Mouse (Mus musculus) neural tube, embryonic 11.5 days (tissue): Measurements from ENCODE around the gene AC140267.1. TPM values are rescaled to one million over a fixed set of nuclear protein-coding genes. Genes with fewer than 3 reads are reported as not detected.
A peak's percentile ranks its signal among the peaks of the same experiment; 100 is the strongest.

ENCODE experiments used
- ATAC-seq: fragments of 200-750 bp; cut with Nextera tagmentation; 2 replicates; pipeline ENCODE4 v1.8.0; 2017; ENCODE audit warnings: moderate number of reproducible peaks, mild to moderate bottlenecking, moderate TSS enrichment, moderate library complexity; ENCODE audit not compliant: insufficient read depth, low FRiP score, low TSS enrichment
- DNase-seq: peaks from one replicate; pipeline ENCODE4 v3.0.0-alpha.2; 2015; ENCODE audit warnings: low spot score
- H3K27ac ChIP-seq: fragments of 300-500 bp; sonication (generic); 2 replicates; pipeline ENCODE4 v1.5.1; 2014; ENCODE audit warnings: low read depth, mild to moderate bottlenecking, low read length
- H3K27me3 ChIP-seq: fragments of 300-500 bp; sonication (generic); 2 replicates; pipeline ENCODE4 v1.6.1; 2014; ENCODE audit warnings: mild to moderate bottlenecking, low read length, mixed read lengths; ENCODE audit not compliant: control insufficient read depth, insufficient read depth
- H3K36me3 ChIP-seq: fragments of 300-500 bp; sonication (generic); 2 replicates; pipeline ENCODE4 v1.6.1; 2014; ENCODE audit warnings: mild to moderate bottlenecking, low read length, moderate library complexity, mixed read lengths; ENCODE audit not compliant: control insufficient read depth, insufficient read depth
- H3K4me1 ChIP-seq: fragments of 300-500 bp; sonication (generic); 2 replicates; pipeline ENCODE4 v1.6.1; 2014; ENCODE audit warnings: low read length, mixed read lengths; ENCODE audit not compliant: control insufficient read depth, insufficient read depth
- H3K4me2 ChIP-seq: fragments of 300-500 bp; sonication (generic); 2 replicates; pipeline ENCODE4 v1.6.1; 2014; ENCODE audit warnings: low read depth, mild to moderate bottlenecking, moderate library complexity
- H3K4me3 ChIP-seq: fragments of 300-500 bp; sonication (generic); 2 replicates; pipeline ENCODE4 v1.5.1; 2014; ENCODE audit warnings: low read depth, low read length
- H3K9ac ChIP-seq: fragments of 300-500 bp; sonication (generic); 2 replicates; pipeline ENCODE4 v1.6.1; 2014; ENCODE audit warnings: mild to moderate bottlenecking, low read length
- H3K9me3 ChIP-seq: fragments of 300-500 bp; sonication (generic); 2 replicates; pipeline ENCODE4 v1.6.1; 2016; ENCODE audit warnings: low read length; ENCODE audit not compliant: control insufficient read depth
- WGBS: fragments of 180-500 bp; shearing (Covaris S2); extraction: QIAGEN DNeasy Blood & Tissue Kit; methylation state at CpG from one replicate; pipeline ENCODE4 v1.1.7; 2014; 5-methylcytosine and 5-hydroxymethylcytosine counted together
- polyA plus RNA-seq: library from polyadenylated mRNA; unstranded; fragments of >200 nt; fragmentation: Nextera tagmentation; extraction: Ambion mirVana; gene quantifications from 2 replicates; pipeline ENCODE4 v1.2.1, GENCODE M21; 2014

Gene AC140267.1
- polyA plus RNA-seq, 1 experiment from 2014 or later: not detected

DNA sequence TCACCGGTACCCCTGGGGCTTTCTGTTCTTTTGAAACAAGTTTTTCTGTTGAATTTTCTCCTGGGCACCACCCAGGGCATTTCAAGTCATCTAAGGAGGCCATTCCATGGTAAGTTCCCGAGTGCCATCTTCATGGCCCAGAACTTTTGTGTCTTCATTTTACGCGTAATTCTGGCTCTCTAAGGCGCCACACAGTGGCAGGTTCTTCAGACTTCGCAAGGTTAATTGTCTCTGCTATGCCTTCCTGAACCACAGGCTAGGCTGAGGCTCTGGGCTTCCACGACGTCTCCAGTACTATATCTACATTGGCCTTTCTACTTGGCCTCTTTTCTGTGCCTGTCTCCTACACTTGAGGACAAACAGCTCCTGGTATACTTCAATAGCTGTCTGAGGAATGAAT lies 14.6 kb upstream of the AC140267.1 start:
- H3K36me3 ChIP-seq: no peaks in the 10 kb centered on the region
- H3K4me3 ChIP-seq: no peak overlapping the region
- no peak overlapping the region for H3K9ac ChIP-seq
- WGBS: 68% methylated on average over 8 of the region's 8 CpGs
- DNase-seq: no peak
- no peaks in the 10 kb centered on the region for H3K27me3 ChIP-seq
- H3K4me2 ChIP-seq: no peak overlapping the region
- no peaks in the 10 kb centered on the region for H3K4me1 ChIP-seq
- no peak overlapping the region for H3K27ac ChIP-seq
- H3K9me3 ChIP-seq: no peaks in the 10 kb centered on the region
- no peak for ATAC-seq

DNA sequence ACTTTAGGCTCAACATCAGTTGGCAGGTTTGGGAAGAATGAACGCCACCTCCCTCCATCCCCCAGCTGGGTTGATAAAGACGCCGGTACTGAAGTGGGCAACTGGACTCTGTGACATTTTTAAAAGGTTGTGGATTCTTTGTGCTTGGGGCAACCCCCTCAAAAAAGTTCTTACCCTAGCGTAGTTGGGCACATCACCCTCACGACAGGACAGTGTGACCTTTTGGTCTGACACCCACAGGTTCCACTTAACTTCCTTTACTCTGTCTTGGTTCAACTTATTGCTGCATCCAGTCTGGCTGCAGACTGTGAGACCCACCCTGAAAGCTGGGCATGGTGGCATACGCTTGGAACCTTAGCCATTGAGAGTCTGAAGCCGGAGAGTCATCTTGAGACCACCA lies 11.9 kb upstream of the AC140267.1 start:
- no peak for ATAC-seq
- H3K27me3 ChIP-seq: no peaks in the 10 kb centered on the region

DNA sequence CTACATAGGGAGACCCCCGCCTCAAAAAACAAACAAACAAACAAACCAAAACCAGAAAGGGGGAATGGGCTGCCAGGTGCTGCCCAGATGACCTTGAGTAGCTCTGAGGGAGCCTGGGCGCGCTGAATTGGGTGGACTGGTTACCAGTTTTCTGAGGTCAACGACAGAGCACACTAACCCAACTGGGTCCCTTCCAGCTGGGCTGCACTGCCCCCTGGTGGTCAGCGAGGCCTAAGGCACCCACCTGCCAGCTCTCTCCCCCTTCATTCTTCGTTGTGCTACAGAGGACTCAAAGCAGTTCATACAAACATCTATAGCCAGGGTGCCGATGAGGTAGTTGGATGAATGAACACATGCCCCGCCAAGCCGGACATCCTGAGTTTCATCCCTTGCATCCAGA lies 10.4 kb upstream of the AC140267.1 start:
- Histone ChIP-seq H3K9me3 (no peaks in the 10 kb centered on the region), H3K9ac (no peak overlapping the region), H3K4me2 (no peak overlapping the region), H3K4me3 (no peak overlapping the region), H3K36me3 (no peaks in the 10 kb centered on the region), H3K27me3 (no peaks in the 10 kb centered on the region), H3K4me1 (no peaks in the 10 kb centered on the region), H3K27ac (no peak overlapping the region)
- DNase-seq: peak; percentile 75
- WGBS: 32% methylated on average over 9 of the region's 9 CpGs
- ATAC-seq: no peak

More for the DNA sequence above, 11.9 kb upstream of the AC140267.1 start:
- H3K4me1 ChIP-seq: no peaks in the 10 kb centered on the region
- H3K9me3 ChIP-seq: no peaks in the 10 kb centered on the region
- no peak overlapping the region for H3K27ac ChIP-seq
- H3K36me3 ChIP-seq: no peaks in the 10 kb centered on the region
- H3K4me2 ChIP-seq: no peak overlapping the region
- H3K9ac ChIP-seq: no peak overlapping the region
- H3K4me3 ChIP-seq: no peak overlapping the region
- no peak for DNase-seq
- WGBS: 92% methylated on average over 7 of the region's 7 CpGs

DNA sequence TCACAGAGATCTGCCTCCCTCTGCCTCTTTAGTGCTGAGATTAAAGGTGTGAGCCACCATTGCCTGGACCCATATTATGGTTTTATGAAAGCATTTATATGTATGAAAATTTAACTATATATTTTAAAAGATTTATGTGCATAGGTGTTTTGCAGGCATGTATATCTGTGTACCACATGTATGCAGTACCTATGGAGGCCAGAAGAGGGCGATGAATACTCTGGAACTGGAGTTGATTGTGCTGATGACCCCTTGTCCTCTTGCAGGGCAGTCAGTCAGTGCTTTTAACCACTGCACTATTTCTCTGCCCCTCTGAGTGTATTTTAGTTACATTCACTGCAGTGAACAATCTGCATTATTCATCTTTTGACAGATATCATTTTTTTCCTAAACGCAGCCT lies 9.8 kb upstream of the AC140267.1 start:
- no peaks in the 10 kb centered on the region for H3K4me1 ChIP-seq
- H3K27me3 ChIP-seq: no peaks in the 10 kb centered on the region
- ATAC-seq: no peak
- DNase-seq: peak; percentile 60
- H3K4me3 ChIP-seq: no peak overlapping the region
- H3K9ac ChIP-seq: no peak overlapping the region
- 47% methylated on average over 2 of the region's 2 CpGs for WGBS
- H3K36me3 ChIP-seq: no peaks in the 10 kb centered on the region
- no peak overlapping the region for H3K4me2 ChIP-seq
- H3K9me3 ChIP-seq: no peaks in the 10 kb centered on the region
- H3K27ac ChIP-seq: no peak overlapping the region

DNA sequence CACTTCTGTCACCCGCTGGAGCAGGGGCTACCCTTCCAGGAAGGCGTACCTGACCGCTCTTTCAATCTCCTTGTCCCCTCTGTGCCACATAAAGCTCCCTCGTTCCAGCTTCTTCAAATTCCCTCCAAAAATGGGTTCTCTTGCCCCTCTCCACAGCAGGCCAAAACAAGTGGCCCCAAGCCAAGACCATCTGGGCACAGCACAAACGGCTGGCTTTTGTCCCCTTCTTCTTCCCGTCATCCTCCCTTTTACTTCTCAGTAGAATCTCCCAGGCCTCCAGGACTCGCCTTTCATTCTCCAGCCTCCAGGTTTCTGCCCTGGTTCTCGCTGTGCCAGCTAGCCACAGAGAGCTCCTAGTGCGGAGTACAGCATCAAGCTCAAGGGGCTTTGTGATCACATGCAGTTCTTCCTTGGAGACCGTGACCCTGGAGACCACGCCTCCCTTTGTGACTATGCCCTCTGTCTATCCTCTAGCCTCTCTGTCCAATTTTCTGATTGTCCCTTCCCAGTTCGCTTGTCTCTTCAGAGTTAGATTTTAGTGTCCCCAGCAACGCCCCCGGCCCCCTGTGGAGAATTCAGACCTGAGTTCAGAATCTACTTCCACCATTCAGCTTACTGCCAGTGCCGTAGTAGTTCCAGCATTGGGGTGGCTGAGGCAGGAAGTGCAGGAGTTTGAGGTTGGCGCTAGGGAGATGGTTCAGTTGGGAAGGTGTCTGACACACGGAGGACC lies 7.4 kb upstream of the AC140267.1 start:
- WGBS: 73% methylated on average over 17 of the region's 17 CpGs
- Histone ChIP-seq H3K4me1 (no peaks in the 10 kb centered on the region), H3K4me2 (no peak overlapping the region), H3K4me3 (no peak overlapping the region), H3K36me3 (no peaks in the 10 kb centered on the region), H3K27ac (no peak overlapping the region), H3K27me3 (no peaks in the 10 kb centered on the region), H3K9ac (peak overlapping the region; percentile 4; the same call in 1 of the 2 replicates), H3K9me3 (no peaks in the 10 kb centered on the region)
- no peak for ATAC-seq
- DNase-seq: no peak

DNA sequence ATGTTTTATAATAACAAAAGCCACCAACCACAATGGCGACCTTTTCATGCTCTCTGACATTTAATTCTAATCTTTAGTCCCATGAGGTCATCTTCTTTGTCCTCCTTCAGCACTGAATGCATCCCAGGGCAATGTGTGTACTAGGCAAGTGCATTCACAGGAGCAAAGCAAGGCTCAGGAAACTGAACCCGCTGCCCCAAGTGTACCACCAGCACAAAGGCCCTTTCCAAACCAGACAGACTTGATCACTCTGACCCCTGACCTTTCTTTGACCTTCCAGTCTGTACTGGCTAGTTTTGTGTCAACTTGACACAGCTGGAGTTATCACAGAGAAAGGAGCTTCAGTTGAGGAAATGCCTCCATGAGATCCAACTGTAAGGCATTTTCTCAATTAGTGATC lies 3.3 kb upstream of the AC140267.1 start:
- ATAC-seq (no peak), DNase-seq (no peak)
- Histone ChIP-seq H3K27ac (no peak overlapping the region), H3K4me1 (no peaks in the 10 kb centered on the region), H3K9ac (no peak overlapping the region), H3K9me3 (no peaks in the 10 kb centered on the region), H3K4me2 (no peak overlapping the region), H3K4me3 (no peak overlapping the region), H3K36me3 (no peaks in the 10 kb centered on the region; the same call in 1 of the 2 replicates), H3K27me3 (no peaks in the 10 kb centered on the region)
- 52% methylated on average over 2 of the region's 2 CpGs for WGBS

DNA sequence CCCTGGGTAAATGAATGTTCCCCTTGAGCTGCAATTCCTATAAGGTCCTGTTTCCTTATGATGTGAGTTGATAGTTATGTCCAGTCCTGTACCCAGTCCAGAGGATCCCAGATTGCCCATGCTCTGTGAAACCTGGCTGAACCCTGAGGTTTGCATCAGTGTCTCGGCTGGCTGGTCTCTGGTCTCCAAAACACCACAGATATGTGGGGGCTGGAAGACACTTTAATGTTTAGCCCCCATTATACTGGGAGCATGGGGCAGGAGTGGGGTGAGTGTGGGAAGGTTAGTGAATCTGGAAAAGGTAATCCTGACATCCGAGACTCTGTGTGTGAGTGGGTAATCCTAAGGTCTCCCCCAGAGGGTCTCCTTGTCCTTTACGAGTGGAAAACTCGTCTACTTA lies 2.6 kb upstream of the AC140267.1 start:
- 0 out of 2 replicates have a peak, but pooled peaks have one; percentile 13 for ATAC-seq
- Histone ChIP-seq H3K4me2 (peak overlapping the region; percentile 86; the same call in 1 of the 2 replicates), H3K9ac (no peak overlapping the region; the same call in 1 of the 2 replicates)

DNA sequence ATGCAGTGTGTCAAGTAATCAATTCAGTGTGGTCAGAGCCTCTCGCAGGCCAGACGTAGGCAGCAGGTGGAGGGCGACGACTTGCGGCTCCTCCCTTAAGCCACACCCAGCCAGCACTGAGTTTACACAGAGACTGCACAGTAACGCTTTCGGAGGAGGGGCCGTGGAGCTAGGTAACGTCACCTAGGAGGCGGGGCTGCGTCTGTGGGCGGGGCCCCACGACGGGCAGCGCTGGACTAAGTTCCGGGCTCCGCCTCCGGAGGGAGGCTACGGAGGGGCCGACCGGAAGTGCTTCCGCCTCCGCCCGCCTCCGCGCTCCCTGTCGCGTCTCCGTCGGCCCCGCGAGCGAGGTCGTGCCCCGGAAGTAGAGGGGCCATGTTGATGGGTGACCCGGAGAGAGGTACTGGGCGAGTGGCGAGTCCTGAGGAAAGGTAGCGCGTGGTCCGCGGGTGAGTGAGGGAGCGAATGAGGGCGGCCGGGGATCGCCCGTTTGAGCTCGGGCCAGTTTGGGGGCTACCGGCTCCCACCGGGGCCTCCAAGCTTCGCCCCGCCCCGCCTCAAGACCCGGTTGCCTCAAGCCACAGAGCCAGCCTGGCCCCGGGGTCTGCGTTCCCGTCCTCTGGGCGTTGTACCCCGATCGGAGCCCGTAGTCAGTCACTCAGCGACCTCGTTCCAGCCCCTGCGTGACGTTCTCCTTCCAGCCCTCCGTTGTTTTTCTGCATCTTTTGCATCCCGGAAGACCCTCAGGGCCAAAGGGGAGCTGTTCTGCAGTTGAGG lies 1.7 kb upstream of the AC140267.1 start, which contains the start of gene Mief1:
Gene Mief1, plus strand, starts transcription at position 286 of the 777 bp plus-strand sequence.
- peak within 1 kb of the TSS; percentile 81 for H3K9ac ChIP-seq
- DNase-seq: peak; percentile 98
- no peaks in the 10 kb centered on the region for H3K27me3 ChIP-seq
- H3K4me1 ChIP-seq: no peaks in the 10 kb centered on the region
- H3K9me3 ChIP-seq: no peaks in the 10 kb centered on the region
- H3K36me3 ChIP-seq: peaks cover 2% of the 10 kb centered on the region; the same call in 1 of the 2 replicates
- H3K4me3 ChIP-seq: peak within 1 kb of the TSS; percentile 76
- peak within 1 kb of the TSS; percentile 86 for H3K4me2 ChIP-seq
- ATAC-seq: peak; percentile 94
- peak within 1 kb of the TSS; percentile 49 for H3K27ac ChIP-seq
- WGBS: under 1% methylated on average over 65 of the region's 67 CpGs

More for the DNA sequence above, 2.6 kb upstream of the AC140267.1 start:
- Histone ChIP-seq H3K4me3 (no peak overlapping the region), H3K27me3 (no peaks in the 10 kb centered on the region), H3K36me3 (peaks cover under 1% of the 10 kb centered on the region; the same call in 1 of the 2 replicates), H3K4me1 (no peaks in the 10 kb centered on the region), H3K27ac (no peak overlapping the region; the same call in 1 of the 2 replicates), H3K9me3 (no peaks in the 10 kb centered on the region)
- DNase-seq: no peak
- WGBS: 72% methylated on average over 4 of the region's 4 CpGs
